Mouse (Mus musculus) right cerebral cortex, postnatal 14 days (tissue): ENCODE measurements at regions not wholly inside any gene's neighbourhood (a gene's known extent, or its start where the extent isn't known, plus 50 kb on each side); places are given as distances from the start of the nearest gene placed in this dataset.

Experiments
- DNase-seq: peaks from one replicate; pipeline ENCODE4 v3.0.0; 2022

DNA sequence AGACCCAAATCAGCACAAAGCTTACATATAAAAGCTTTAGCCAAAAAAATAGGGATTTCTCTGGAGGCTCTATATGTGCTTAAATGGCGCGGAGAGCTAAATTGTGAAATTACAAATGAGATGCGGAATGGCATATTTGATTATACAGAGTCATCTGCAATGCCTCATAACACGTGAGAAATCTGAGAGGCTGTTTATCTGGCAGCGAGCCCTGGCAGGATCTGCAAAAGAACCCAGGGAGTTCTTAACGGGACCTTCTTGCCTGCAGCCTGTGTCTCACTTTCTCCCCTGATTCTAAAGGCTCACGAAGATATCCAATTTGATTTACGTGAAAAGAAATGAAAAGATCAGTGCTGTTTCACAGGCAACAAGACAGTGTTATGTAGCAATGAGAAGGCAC is 58.0 kb upstream of the Kirrel3 start:
- no peak for DNase-seq
